Mouse (Mus musculus): Measurements from ENCODE around the gene Pex5l. TPM values are rescaled to one million over a fixed set of nuclear protein-coding genes. Genes with fewer than 3 reads are reported as not detected.

The Pex5l gene
- polyA plus RNA-seq, 1 experiment from 2014 or later: 1.7 TPM

DNA sequence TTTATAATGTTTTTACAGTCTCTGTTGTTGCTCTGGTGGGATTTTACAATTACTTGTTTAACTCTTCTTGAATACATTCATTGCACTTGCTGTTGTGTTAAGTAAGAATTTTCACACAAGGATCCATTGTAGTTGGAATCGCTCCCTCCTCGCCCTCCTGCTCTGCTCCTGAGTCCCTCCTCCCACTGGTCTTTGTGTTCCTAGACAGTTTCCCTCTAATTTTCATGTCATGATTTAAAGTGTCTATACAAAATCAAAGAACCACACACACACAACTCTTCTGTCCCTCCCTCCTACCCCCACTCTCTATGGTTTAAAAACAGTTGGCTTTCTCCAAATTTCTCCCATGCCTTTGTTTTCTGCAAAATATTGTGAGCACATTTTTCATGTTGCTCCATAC is 81.6 kb downstream of the Pex5l start:
- 19% methylated on average over 2 of the region's 2 CpGs for WGBS
- H3K36me3 ChIP-seq: no peaks in the 10 kb centered on the region
- no peaks in the 10 kb centered on the region for H3K27me3 ChIP-seq
- H3K4me3 ChIP-seq: no peak overlapping the region
- no peak overlapping the region for H3K27ac ChIP-seq (replicated peaks)
- no peak for ATAC-seq (replicated peaks)
- no peaks in the 10 kb centered on the region for H3K9me3 ChIP-seq
- H3K9ac ChIP-seq (replicated peaks): no peak overlapping the region
- H3K4me2 ChIP-seq (replicated peaks): no peak overlapping the region
- peaks cover 15% of the 10 kb centered on the region for H3K4me1 ChIP-seq

- Histone ChIP-seq H3K4me2 (replicated peaks) (no peak overlapping the region), H3K27me3 (no peaks in the 10 kb centered on the region), H3K36me3 (no peaks in the 10 kb centered on the region), H3K4me1 (peaks cover 15% of the 10 kb centered on the region), H3K9ac (replicated peaks) (no peak overlapping the region), H3K4me3 (no peak overlapping the region), H3K27ac (replicated peaks) (no peak overlapping the region), H3K9me3 (no peaks in the 10 kb centered on the region)
- no peak for ATAC-seq (replicated peaks)
- 62% methylated on average over 4 of the region's 4 CpGs for WGBS
Measured at GRCm38 (mm10) chr3:33061016-33061415, 82.0 kb downstream of the Pex5l start.

GRCm38 (mm10) chr3:33060343-33060937 is 82.6 kb downstream of the Pex5l start:
- H3K27me3 ChIP-seq: no peaks in the 10 kb centered on the region
- H3K4me1 ChIP-seq: peaks cover 15% of the 10 kb centered on the region
- no peaks in the 10 kb centered on the region for H3K9me3 ChIP-seq
- no peak overlapping the region for H3K4me2 ChIP-seq (replicated peaks)
- 28% methylated on average over 7 of the region's 7 CpGs for WGBS
- no peak for ATAC-seq (replicated peaks)
- no peaks in the 10 kb centered on the region for H3K36me3 ChIP-seq
- no peak overlapping the region for H3K4me3 ChIP-seq
- H3K27ac ChIP-seq (replicated peaks): no peak overlapping the region
- H3K9ac ChIP-seq (replicated peaks): no peak overlapping the region

DNA sequence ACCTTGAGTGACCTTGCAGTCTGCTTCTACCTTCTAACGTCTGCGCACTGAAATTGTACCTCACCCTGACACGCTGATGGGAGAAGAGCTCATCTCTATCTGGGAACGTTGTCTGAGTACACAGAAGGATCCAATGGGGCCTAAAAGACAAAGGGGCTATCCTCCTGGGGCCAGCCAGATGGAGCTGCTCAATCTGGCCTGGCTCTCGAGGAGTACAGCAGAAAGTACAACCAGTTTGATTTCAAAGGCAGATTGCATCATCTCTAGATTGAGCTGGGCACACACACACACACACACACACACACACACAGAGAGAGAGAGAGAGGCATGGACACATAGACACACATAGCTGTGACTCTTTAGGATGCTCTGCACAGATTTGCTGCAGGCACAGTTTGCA is 94.7 kb downstream of the Pex5l start:
- WGBS: 66% methylated on average over 5 of the region's 5 CpGs

DNA sequence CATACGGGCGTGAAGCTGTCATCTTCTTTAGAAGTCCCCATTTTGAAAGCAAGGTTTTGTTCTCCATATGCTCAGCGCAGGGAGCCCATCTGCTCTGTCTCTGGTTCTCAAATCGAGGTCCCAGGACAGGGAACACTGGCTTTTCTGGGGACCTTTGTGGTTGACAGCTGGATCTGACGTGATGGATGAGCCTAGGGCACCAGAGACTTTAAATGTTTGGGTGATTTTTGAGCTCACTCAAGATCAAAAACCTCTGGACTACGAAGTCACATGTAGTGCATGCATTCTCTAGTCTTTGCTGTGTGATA is 98.3 kb downstream of the Pex5l start:
- Histone ChIP-seq H3K9me3 (no peaks in the 10 kb centered on the region), H3K27me3 (no peaks in the 10 kb centered on the region), H3K36me3 (no peaks in the 10 kb centered on the region), H3K4me1 (no peaks in the 10 kb centered on the region), H3K27ac (replicated peaks) (no peak overlapping the region), H3K4me3 (no peak overlapping the region), H3K4me2 (replicated peaks) (no peak overlapping the region), H3K9ac (replicated peaks) (no peak overlapping the region)
- ATAC-seq (replicated peaks): no peak; the same call in 1 of the 2 replicates
- 82% methylated on average over 6 of the region's 6 CpGs for WGBS

More for the DNA sequence above, 94.7 kb downstream of the Pex5l start:
- H3K4me1 ChIP-seq: no peaks in the 10 kb centered on the region
- H3K9me3 ChIP-seq: no peaks in the 10 kb centered on the region
- H3K27me3 ChIP-seq: no peaks in the 10 kb centered on the region
- H3K27ac ChIP-seq (replicated peaks): no peak overlapping the region
- no peak for ATAC-seq (replicated peaks)
- no peak overlapping the region for H3K4me3 ChIP-seq
- H3K36me3 ChIP-seq: no peaks in the 10 kb centered on the region
- H3K4me2 ChIP-seq (replicated peaks): no peak overlapping the region
- H3K9ac ChIP-seq (replicated peaks): no peak overlapping the region

DNA sequence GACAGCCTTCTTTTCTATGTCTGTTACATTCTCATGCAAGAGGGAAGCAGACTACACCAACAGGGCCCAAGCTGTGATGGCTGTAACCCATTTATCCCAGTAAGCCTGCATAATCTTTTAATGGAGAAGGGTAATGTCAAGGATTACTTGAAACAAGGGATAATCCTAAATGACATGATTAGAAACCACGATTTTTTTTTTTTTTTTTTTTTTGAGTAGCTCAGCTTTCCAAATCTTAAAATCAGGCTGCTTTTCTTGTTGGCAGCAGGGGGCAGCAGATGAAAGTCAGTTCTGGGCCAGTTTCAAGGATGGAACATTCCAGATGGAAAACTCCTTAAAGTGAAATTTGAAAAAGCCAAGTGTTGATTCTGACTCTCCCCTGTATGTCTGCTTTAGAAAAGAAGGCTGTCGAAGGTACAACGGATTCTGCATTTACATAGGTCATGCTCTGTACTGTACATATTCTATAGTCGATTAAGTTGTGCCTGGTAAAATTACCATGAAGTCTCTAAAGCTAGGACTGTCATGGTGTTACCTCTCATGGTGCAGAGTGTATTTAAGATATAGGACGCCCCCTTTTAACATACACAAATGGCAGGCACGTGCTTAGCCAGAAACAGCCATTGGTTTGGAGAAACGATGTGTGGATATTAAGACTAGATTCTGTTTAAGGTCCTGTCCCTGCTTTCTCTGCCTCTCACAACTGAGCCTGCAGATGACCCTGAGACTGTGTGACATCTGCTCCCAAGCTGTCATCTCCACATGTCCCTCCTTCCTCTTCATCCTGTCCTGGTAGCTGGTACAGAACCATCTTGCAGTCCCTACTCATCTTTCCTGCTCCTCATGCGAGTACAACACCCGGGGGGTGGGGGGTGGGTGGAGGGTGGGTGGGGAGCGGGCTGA is 98.9 kb downstream of the Pex5l start:
- H3K9me3 ChIP-seq: no peaks in the 10 kb centered on the region
- no peaks in the 10 kb centered on the region for H3K4me1 ChIP-seq
- 67% methylated on average over 10 of the region's 10 CpGs for WGBS
- no peaks in the 10 kb centered on the region for H3K27me3 ChIP-seq
- H3K9ac ChIP-seq (replicated peaks): no peak overlapping the region
- H3K4me3 ChIP-seq: no peak overlapping the region
- no peaks in the 10 kb centered on the region for H3K36me3 ChIP-seq
- H3K27ac ChIP-seq (replicated peaks): no peak overlapping the region
- peak; percentile 62 for ATAC-seq (replicated peaks)
- no peak overlapping the region for H3K4me2 ChIP-seq (replicated peaks)

GRCm38 (mm10) chr3:33024566-33024965 is 118.5 kb downstream of the Pex5l start:
- peak; percentile 85 for ATAC-seq (replicated peaks)
- Histone ChIP-seq H3K4me2 (replicated peaks) (no peak overlapping the region), H3K36me3 (no peaks in the 10 kb centered on the region), H3K9ac (replicated peaks) (no peak overlapping the region), H3K4me1 (no peaks in the 10 kb centered on the region), H3K9me3 (no peaks in the 10 kb centered on the region), H3K27me3 (no peaks in the 10 kb centered on the region), H3K4me3 (no peak overlapping the region), H3K27ac (replicated peaks) (no peak overlapping the region)
- 60% methylated on average over 5 of the region's 5 CpGs for WGBS

DNA sequence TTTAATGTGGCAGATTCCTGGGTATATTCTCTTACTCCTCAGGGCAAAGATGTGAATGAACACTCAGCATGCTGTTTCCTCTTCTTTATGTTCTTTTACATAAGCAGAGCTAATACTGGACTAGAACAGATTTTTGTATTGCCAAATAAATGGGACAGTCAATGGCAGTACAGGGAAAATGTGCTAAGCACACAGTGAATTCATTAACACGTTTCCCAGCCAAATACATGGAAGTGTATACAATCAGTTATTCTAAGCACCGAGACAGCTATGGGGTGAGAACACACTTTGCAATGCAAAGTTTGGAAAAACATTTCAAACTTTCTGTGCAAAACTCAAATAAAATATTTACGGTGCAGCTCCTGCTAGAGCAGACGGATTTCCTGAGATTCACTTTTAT is 139.1 kb downstream of the Pex5l start:
- no peaks in the 10 kb centered on the region for H3K27me3 ChIP-seq
- 0 out of 2 replicates have a peak, but pooled peaks cover 4% of the 10 kb centered on the region for H3K4me1 ChIP-seq
- no peak overlapping the region for H3K9ac ChIP-seq (replicated peaks)
- no peaks in the 10 kb centered on the region for H3K9me3 ChIP-seq
- ATAC-seq (replicated peaks): no peak; the same call in 1 of the 2 replicates
- no peak overlapping the region for H3K27ac ChIP-seq (replicated peaks)
- WGBS: 60% methylated on average over 4 of the region's 4 CpGs
- H3K4me3 ChIP-seq: no peak overlapping the region
- H3K4me2 ChIP-seq (replicated peaks): no peak overlapping the region
- no peaks in the 10 kb centered on the region for H3K36me3 ChIP-seq

- 52% methylated on average over 3 of the region's 3 CpGs for WGBS
- no peak overlapping the region for H3K4me2 ChIP-seq (replicated peaks)
- ATAC-seq (replicated peaks): peak; percentile 77
Measured at GRCm38 (mm10) chr3:33001769-33002168, 141.3 kb downstream of the Pex5l start.

GRCm38 (mm10) chr3:33000383-33001015 is 142.5 kb downstream of the Pex5l start:
- ATAC-seq (replicated peaks): peak; percentile 45; the same call in 1 of the 2 replicates
- 0 out of 2 replicates have a peak, but pooled peaks cover 4% of the 10 kb centered on the region for H3K4me1 ChIP-seq
- no peak overlapping the region for H3K4me2 ChIP-seq (replicated peaks)
- H3K9me3 ChIP-seq: no peaks in the 10 kb centered on the region
- no peaks in the 10 kb centered on the region for H3K27me3 ChIP-seq
- H3K9ac ChIP-seq (replicated peaks): no peak overlapping the region
- WGBS: 75% methylated on average over 8 of the region's 8 CpGs
- no peak overlapping the region for H3K27ac ChIP-seq (replicated peaks)
- no peak overlapping the region for H3K4me3 ChIP-seq
- H3K36me3 ChIP-seq: no peaks in the 10 kb centered on the region

More at GRCm38 (mm10) chr3:33001769-33002168, 141.3 kb downstream of the Pex5l start:
- Histone ChIP-seq H3K4me3 (no peak overlapping the region), H3K9ac (replicated peaks) (no peak overlapping the region), H3K27ac (replicated peaks) (no peak overlapping the region), H3K4me1 (0 out of 2 replicates have a peak, but pooled peaks cover 4% of the 10 kb centered on the region), H3K27me3 (no peaks in the 10 kb centered on the region), H3K9me3 (no peaks in the 10 kb centered on the region), H3K36me3 (no peaks in the 10 kb centered on the region)

- no peak overlapping the region for H3K4me3 ChIP-seq
- H3K9me3 ChIP-seq: no peaks in the 10 kb centered on the region
- H3K27ac ChIP-seq (replicated peaks): no peak overlapping the region
- no peak overlapping the region for H3K9ac ChIP-seq (replicated peaks)
- no peaks in the 10 kb centered on the region for H3K27me3 ChIP-seq
- H3K4me1 ChIP-seq: no peaks in the 10 kb centered on the region
- H3K4me2 ChIP-seq (replicated peaks): no peak overlapping the region
- ATAC-seq (replicated peaks): peak; percentile 49; the same call in 1 of the 2 replicates
- WGBS: 44% methylated on average over 12 of the region's 12 CpGs
- H3K36me3 ChIP-seq: no peaks in the 10 kb centered on the region
Measured at GRCm38 (mm10) chr3:32991713-32992575, 151.1 kb downstream of the Pex5l start.
